Mouse (Mus musculus): ENCODE data around the gene Agpat1.

Gene Agpat1

GRCm38 (mm10) chr17:34603375-34604060 is 544 bp upstream of the Agpat1 start, which contains the start of gene Rnf5:
Gene Rnf5 (minus strand): TSS chr17:34603690.
- CTCF ChIA-PET = interaction anchor here (2.1 kb wide), 1 partner anchor 15 kb away, joined by 4 read pairs; no protein-coding TSS in a partner anchor

- CTCF ChIA-PET = interaction anchor here (0.6 to 0.7 kb wide), 2 partner anchors 16 to 532 kb away, joined by 3 to 12 read pairs; no protein-coding TSS in a partner anchor
These were observed 612 bp downstream of the Agpat1 start for GRCm38 (mm10) chr17:34604511-34605237.

DNA sequence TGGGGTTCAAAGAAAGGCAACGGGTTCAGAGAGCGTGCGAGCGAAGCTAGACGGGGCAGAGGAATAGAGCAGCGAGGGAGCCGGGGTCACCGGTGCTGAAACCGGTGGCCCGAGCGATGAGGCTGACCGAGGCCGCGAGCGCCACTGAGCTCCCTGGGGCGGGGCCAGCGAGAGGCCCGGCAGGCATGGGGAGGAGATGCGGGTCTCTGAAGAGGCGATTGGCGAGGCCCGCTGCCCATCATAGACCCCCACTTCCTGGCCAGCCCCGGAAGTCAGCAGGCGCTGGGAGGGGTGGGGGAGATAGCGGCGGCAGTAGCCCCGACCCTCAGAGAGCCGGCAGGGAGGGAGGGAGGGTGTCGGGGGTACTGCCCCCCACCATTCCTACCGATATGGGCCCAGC is 1.5 kb downstream of the Agpat1 start:
- CTCF ChIA-PET = no interaction called here

DNA sequence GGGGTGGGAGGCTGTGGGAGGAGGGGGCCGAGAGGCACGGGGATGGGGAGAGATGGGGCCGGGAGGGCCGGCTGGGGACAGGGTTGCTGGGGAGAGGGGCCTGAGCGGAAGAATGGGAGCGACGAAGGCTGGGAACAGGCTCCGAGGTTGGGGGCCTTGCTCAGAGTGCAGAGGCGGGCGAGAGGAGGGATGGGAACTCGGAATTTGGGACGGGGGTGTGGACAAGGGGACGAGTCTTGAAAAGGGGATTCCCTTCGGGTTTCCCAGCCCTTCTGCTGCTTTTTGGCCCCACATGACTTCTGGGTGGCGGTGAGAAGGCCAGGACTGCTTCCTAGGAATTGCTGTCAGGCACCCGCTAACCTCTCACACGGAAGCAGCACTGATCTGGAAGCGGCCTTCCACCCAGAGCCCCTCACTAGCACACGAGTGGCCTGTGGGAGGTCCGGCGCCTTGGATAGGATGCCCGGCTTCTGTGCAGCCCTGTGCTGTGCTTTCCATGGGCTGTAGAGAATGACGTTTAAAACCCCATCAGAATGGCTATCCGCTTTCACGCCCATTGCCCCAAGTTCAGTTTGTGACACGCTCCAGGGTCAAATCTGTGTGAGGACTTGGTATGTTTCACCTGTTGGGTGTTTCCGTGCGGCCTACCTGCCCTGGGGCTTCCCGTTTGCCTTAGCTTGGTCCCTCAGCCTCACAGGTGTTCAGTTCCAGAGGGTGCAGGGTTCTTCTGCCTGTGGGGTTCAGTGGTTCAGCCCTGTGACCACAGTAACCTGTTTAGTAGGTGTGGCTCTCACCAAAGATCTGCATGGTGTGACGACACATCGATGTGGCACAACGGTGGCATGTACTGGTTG is 2.4 kb downstream of the Agpat1 start:
- CTCF ChIA-PET = no interaction called here

- CTCF ChIA-PET = no interaction called here
These were observed 3.9 kb downstream of the Agpat1 start for GRCm38 (mm10) chr17:34607997-34608396.

DNA sequence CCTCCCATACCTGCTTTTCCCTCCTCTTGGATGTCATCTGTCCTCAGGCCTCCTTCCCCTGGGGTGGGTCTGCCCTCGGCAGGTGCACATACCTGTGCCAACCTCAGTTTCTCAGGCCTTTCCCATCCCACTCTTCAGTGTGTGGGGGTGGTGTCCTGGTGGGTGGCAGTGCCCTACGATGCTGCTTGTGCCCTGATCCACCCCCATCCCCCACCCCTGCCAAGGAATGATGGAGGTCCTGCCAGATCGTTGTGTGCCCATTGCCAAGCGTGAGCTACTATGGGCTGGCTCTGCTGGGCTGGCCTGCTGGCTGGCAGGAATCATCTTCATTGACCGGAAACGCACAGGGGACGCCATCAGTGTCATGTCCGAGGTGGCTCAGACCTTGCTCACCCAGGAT is 7.0 kb downstream of the Agpat1 start:
- CTCF ChIA-PET = interaction anchor here (0.6 kb wide), 1 partner anchor 362 kb away, joined by 4 read pairs; no protein-coding TSS in a partner anchor

DNA sequence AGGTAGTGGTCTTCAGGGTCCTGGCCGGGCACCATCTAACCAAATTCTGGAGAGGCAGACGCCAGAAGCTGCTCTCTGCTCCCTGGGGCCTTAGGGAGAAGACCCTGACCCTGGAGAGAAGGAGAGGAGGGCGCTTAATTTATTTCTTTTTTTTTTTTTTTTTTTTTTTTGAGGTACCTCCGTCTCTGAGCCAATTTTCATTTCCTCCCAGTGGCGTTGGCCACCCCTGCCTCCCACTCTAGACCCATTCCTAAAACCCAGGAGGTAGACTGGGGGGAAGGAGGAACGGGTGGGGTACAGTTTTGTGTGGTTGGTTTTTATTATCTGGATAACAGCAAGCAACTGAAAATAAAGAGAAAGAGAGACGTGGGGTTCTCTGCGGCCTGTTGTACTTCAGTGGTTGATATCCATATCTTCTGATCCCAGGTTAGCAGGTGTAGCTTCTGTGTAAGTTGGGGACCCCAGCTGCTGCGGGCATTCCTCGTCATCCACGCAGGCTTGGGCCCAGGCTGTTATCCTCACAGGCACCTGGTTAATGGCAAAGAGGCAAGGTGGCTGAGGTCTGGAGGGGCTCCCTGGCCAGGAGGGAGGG is 9.1 kb downstream of the Agpat1 start:
- CTCF ChIA-PET = interaction anchor here (1.2 kb wide), 1 partner anchor 41 kb away, joined by 6 read pairs; no protein-coding TSS in a partner anchor

- CTCF ChIA-PET = interaction anchor here (1.2 kb wide), 1 partner anchor 42 kb away, joined by 6 read pairs; no protein-coding TSS in a partner anchor
These were observed 9.8 kb downstream of the Agpat1 start for GRCm38 (mm10) chr17:34613830-34614229.

- CTCF ChIA-PET = no interaction called here
These were observed 11.8 kb downstream of the Agpat1 start, which contains the start of gene Egfl8 for GRCm38 (mm10) chr17:34615871-34616270. Gene Egfl8 (minus strand): TSS chr17:34615971.

DNA sequence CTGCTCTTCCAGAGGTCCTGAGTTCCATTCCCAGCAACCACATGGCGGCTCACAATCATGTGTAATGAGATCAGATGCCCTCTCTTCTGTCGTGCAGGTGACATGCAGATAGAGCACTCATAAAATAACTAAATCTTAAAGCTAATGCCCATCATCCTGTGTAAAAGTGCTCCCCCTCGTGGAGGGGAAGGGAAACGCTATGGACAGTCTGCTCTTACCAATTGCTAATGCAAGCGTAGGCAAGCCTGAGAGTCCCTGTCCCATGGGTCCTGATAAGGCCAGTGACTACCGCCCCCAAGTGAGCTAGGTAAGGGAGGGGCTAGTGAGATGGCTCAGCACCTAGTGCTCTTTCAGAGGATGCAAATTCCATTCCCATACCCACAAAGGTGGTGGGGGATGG is 14.9 kb downstream of the Agpat1 start:
- CTCF ChIA-PET = interaction anchor here (0.9 kb wide), 1 partner anchor 29 kb away, joined by 3 read pairs; the partner anchor contains the start of gene Gpsm3

GRCm38 (mm10) chr17:34621006-34621405 is 16.9 kb downstream of the Agpat1 start:
- CTCF ChIA-PET = interaction anchor here (0.5 to 0.6 kb wide), 3 partner anchors 16 to 582 kb away, joined by 3 to 12 read pairs (median 6); no protein-coding TSS in a partner anchor

GRCm38 (mm10) chr17:34623161-34623560 is 19.1 kb downstream of the Agpat1 start:
- CTCF ChIA-PET = no interaction called here

DNA sequence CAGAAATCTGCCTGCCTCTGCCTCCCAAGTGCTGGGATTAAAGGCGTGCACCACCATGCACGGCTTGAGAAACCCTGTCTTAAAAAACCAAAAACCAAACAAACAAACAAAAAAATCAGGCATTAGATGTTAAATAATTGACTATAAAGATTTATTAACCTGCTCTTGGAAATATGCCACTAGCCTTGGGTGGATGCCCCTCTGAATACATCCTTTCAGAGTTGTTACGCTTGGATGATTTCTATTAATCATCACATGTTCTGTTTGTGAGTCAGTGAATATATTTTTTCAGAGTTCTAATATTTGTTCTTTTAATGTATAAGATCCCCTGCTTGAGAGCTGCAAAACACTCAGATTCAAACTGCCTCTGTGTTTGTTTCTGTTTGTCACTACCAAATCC is 20.9 kb downstream of the Agpat1 start:
- CTCF ChIA-PET = no interaction called here

DNA sequence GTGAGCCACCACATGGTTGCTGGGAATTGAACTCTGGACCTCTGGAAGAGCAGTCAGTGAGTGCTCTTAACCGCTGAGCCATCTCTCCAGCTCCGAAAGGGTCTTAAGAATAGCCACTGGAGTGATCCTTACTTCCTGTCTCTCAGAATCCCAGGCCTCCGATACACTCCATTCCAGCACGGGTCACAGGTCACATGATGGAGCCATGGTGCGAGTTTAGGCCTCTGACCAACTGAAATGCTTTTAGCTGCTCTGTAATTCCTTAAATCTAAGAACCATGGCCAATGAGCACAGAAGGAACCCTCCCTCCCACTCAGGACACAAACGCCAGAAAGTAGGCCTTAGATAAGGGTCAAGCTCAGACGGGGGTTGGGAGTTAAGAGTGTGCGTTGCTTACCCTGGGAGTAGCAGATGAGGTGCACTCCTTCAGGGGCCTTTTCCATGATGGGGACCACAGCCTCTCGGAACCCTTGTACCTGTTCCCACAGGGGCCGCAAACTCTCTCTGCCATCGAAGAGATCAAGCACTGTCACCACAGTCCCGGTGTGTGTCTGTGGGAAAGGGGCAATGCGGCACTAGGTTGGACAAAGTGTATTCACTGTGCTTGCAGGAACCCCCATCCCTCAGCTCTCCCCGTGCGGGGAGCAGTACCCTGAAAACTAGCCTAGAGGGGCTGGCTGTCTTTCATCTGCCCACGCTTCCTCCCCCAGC is 22.2 kb downstream of the Agpat1 start:
- CTCF ChIA-PET = no interaction called here

GRCm38 (mm10) chr17:34626773-34627092 is 22.7 kb downstream of the Agpat1 start:
- CTCF ChIA-PET = no interaction called here

- CTCF ChIA-PET = no interaction called here
These were observed 23.3 kb downstream of the Agpat1 start for GRCm38 (mm10) chr17:34627093-34627942.

GRCm38 (mm10) chr17:34627943-34628643 is 24.0 kb downstream of the Agpat1 start, which contains the start of gene Ppt2:
Gene Ppt2 (minus strand): TSS chr17:34628510.
- CTCF ChIA-PET = interaction anchor here (0.7 kb wide), 2 partner anchors 13 to 855 kb away, joined by 3 to 6 read pairs; no protein-coding TSS in a partner anchor

DNA sequence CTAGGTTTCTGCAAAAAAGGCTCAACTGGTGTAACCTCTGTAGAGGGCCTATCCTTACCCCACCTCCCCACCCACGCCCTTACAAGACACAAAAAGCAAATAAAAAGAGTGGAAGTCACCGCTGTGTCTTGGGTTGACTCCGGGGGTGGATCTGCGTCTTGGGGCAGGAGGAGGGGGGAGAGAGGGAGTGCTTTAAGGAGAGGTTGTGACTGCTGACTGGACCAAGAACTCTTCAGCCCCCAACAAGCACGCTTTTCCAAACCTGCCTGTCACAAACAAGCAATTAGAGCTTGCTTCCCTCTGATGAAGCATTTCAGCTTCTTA is 24.5 kb downstream of the Agpat1 start:
- CTCF ChIA-PET = interaction anchor here (0.7 kb wide), 2 partner anchors 13 to 855 kb away, joined by 3 to 6 read pairs; no protein-coding TSS in a partner anchor

GRCm38 (mm10) chr17:34629221-34629751 is 25.2 kb downstream of the Agpat1 start, which contains the start of gene Prrt1:
Gene Prrt1 (plus strand): TSS chr17:34629533.
- CTCF ChIA-PET = no interaction called here
